Mouse (Mus musculus) bone marrow macrophage, adult 2 months (primary cell): Measurements from ENCODE around the gene Morn3.

Source experiments
- CTCF ChIP-seq: IDR thresholded peaks from 2 replicates; pipeline ENCODE4 v1.5.1; 2012; ENCODE audit warnings: low read depth, mild to moderate bottlenecking, low read length, moderate library complexity
- POLR2A ChIP-seq: IDR thresholded peaks from 2 replicates; pipeline ENCODE4 v1.6.1; 2012; ENCODE audit warnings: mild to moderate bottlenecking, low read depth, low read length, borderline replicate concordance

- TF ChIP-seq CTCF: peak; percentile 30; the same call in 1 of the 2 replicates
- TF ChIP-seq POLR2A: no peak
Measured at GRCm38 (mm10) chr5:123010806-123011205, 36.0 kb downstream of the Morn3 start.
